Mouse (Mus musculus): ENCODE data around the gene Olfr1184. TPM values are rescaled to one million over a fixed set of nuclear protein-coding genes. Genes with fewer than 3 reads are reported as not detected.

Olfr1184 gene
- not detected for total RNA-seq (2023)

GRCm38 (mm10) chr2:88483298-88483697, at the start of gene Olfr1184:
Olfr1184 (plus strand) TSS chr2:88483598.

DNA sequence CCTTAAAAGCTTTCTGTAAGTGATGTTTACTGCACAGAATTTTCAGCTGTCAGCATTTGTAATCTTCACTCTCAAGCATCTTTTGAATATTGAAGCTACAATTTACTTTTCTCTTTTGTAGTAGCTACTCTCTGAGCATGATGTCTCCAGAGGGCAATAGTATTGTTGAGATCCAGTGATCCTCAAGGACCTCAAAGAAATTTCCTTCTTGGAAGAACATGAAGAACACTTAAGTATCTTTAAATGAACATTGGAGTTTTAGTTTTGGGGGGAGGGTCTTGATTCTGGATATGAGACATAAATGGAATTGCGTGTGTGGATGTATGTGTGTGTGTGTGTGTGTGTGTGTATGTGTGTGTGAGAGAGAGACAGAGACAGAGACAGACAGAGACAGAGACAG, 34.4 kb upstream of the Olfr1184 start, which contains the start of gene Gm13757:
TSS of gene Gm13757 (minus strand) at position 101 of the 400 bp plus-strand sequence.

DNA sequence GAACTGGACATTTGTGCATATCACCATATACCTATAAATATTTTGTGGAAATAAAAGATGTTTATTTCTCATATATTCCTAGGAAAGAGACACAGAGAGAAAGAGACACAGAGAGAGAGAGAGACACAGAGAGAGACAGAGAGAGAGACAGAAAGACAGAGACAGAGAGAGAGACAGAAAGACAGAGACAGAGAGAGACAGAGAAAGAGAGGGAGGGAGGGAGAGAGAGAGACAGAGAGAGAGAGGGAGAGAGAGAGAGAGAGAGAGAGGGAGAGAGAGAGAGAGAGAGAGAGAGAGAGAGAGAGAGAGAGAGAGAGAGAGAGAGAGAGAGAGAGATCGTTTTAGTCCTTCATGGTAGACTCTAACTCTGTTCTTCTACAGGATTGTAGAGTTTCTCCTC, 28.8 kb upstream of the Olfr1184 start, which contains the start of gene Olfr1183:
TSS of gene Olfr1183 (plus strand) at position 301 of the 400 bp plus-strand sequence.

GRCm38 (mm10) chr2:88493020-88493419, 9.6 kb downstream of the Olfr1184 start, which contains the start of gene Olfr1185-ps1:
Olfr1185-ps1 (plus strand) TSS chr2:88493320.

GRCm38 (mm10) chr2:88518251-88518650, 34.9 kb downstream of the Olfr1184 start, which contains the start of gene Olfr1186:
Olfr1186 (plus strand) TSS chr2:88518551.

Other genes with a start within 250 kb of the Olfr1184 start
- gene Olfr1173, start 203.7 kb upstream of the Olfr1184 start, total RNA-seq (2023) = not detected
- not detected for gene Olfr1174-ps, start 168.5 kb upstream of the Olfr1184 start, total RNA-seq (2023)
- gene Olfr1175-ps, start 156.4 kb upstream of the Olfr1184 start, total RNA-seq (2023) = not detected
- not detected for gene Olfr1176, start 146.9 kb upstream of the Olfr1184 start, total RNA-seq (2023)
- not detected for gene Olfr1177-ps, start 137.1 kb upstream of the Olfr1184 start, total RNA-seq (2023)
- not detected for gene Olfr1178, start 96.5 kb upstream of the Olfr1184 start, total RNA-seq (2023)
- gene Olfr1179, start 77.1 kb upstream of the Olfr1184 start, total RNA-seq (2023) = not detected
- not detected for gene Olfr1180, start 64.4 kb upstream of the Olfr1184 start, total RNA-seq (2023)
- not detected for gene Olfr1181, start 57.4 kb upstream of the Olfr1184 start, total RNA-seq (2023)
- not detected for gene Gm13757, start 34.5 kb upstream of the Olfr1184 start, total RNA-seq (2023)
- gene Olfr1183, start 28.7 kb upstream of the Olfr1184 start, total RNA-seq (2023) = not detected
- not detected for gene Olfr1185-ps1, start 9.7 kb downstream of the Olfr1184 start, total RNA-seq (2023)
- not detected for gene Olfr1186, start 35.0 kb downstream of the Olfr1184 start, total RNA-seq (2023)
- not detected for gene Olfr1188, start 73.3 kb downstream of the Olfr1184 start, total RNA-seq (2023)
- gene Olfr1189, start 102.9 kb downstream of the Olfr1184 start, total RNA-seq (2023) = not detected
- gene Olfr1191-ps1, start 156.9 kb downstream of the Olfr1184 start, total RNA-seq (2023) = 0.09 TPM
- gene Olfr1192-ps1, start 164.9 kb downstream of the Olfr1184 start, total RNA-seq (2023) = not detected
- gene Olfr1193, start 192.0 kb downstream of the Olfr1184 start, total RNA-seq (2023) = not detected
- not detected for gene Olfr1195, start 205.6 kb downstream of the Olfr1184 start, total RNA-seq (2023)
- gene Olfr1196, start 221.0 kb downstream of the Olfr1184 start, total RNA-seq (2023) = not detected
- not detected for gene Olfr1197, start 248.8 kb downstream of the Olfr1184 start, total RNA-seq (2023)